Mouse (Mus musculus) MEL (cell line): ENCODE results near the gene Kalrn.

Source experiments
- CTCF ChIP-seq, 3 experiments: IDR thresholded peaks in 2 of 3; conservative IDR thresholded peaks in 1 of 3; 2 replicates each; pipeline ENCODE4 v1.5.1; 2011 to 2012; ENCODE audit warnings: low read length in 3 of 3, low read depth in 2 of 3, mild to moderate bottlenecking in 2 of 3, improper control_type of control experiment in 1 of 3, inconsistent platforms in 1 of 3, mixed read lengths in 1 of 3, moderate library complexity in 1 of 3; ENCODE audit not compliant: control insufficient read depth in 1 of 3, insufficient read depth in 1 of 3, poor library complexity in 1 of 3, severe bottlenecking in 1 of 3
- E2F4 ChIP-seq: IDR thresholded peaks from 2 replicates; pipeline ENCODE4 v1.6.1; 2011; ENCODE audit warnings: low read depth, low read length, improper control_type of control experiment, borderline replicate concordance
- EP300 ChIP-seq, 2 experiments: IDR thresholded peaks; 2 replicates each; pipeline ENCODE4 v1.6.1; 2011; ENCODE audit warnings: improper control_type of control experiment in 2 of 2, low read length in 2 of 2, low read depth in 1 of 2, mild to moderate bottlenecking in 1 of 2
- POLR2A ChIP-seq, 2 experiments: IDR thresholded peaks; 2 replicates each; pipeline ENCODE4 v1.6.1; 2011 to 2012; ENCODE audit warnings: low read length in 2 of 2, mild to moderate bottlenecking in 2 of 2, control low read depth in 1 of 2, improper control_type of control experiment in 1 of 2, low read depth in 1 of 2, moderate library complexity in 1 of 2; ENCODE audit not compliant: control insufficient read depth in 1 of 2, insufficient read depth in 1 of 2, poor library complexity in 1 of 2

DNA sequence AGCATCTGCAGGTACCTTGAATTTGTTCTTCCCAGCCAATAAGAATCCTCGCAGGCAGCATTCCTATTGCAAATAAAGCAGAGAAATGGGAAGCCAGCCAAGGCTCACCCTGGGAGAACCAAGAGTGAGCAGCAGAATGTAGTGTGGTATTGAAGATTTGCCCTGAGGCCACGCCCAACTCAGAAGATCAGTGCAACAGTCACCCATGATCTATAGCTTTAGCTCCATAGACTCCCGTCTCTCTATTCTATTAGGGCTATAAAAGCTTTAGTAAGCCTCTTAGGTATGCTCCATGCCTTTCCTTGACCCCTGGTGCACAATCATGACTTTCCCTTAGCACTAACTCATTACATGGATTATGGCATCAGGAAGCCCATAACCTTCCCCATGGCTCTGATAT is 155.9 kb downstream of the Kalrn start:
- TF ChIP-seq CTCF (IDR thresholded peaks at IDR 0.05 in 2 of 3, conservative IDR thresholded peaks at IDR 0.05 in 1 of 3; ENCODE audit: control insufficient read depth in 1 of 3, insufficient read depth in 1 of 3, low read depth in 2 of 3, low read length in 3 of 3, poor library complexity in 1 of 3, severe bottlenecking in 1 of 3) (no peak), POLR2A (IDR thresholded peaks at IDR 0.05; ENCODE audit: control insufficient read depth in 1 of 2, insufficient read depth in 1 of 2, low read depth in 1 of 2, low read length in 2 of 2, poor library complexity in 1 of 2) (no peak), EP300 (IDR thresholded peaks at IDR 0.05; ENCODE audit: low read depth in 1 of 2, low read length in 2 of 2) (no peak), E2F4 (no peak)
